Mouse (Mus musculus): ENCODE measurements around the gene Ikbip.

GRCm38 (mm10) chr10:91033942-91034341, 48.8 kb upstream of the Ikbip start:
- TF ChIP-seq POLR2A (IDR thresholded peaks at IDR 0.05; ENCODE audit: low read depth, low read length) (no peak), CTCF (conservative IDR thresholded peaks at IDR 0.05; ENCODE audit: insufficient read depth, insufficient read length, low read depth, low read length) (peak; percentile 91)

Measured in kidney, adult 2 months (tissue).